Mouse (Mus musculus) erythroid progenitor cell, adult 5-6 weeks (primary cell): ENCODE results near the gene Clec4f. TPM values are rescaled to one million over a fixed set of nuclear protein-coding genes. Genes with fewer than 3 reads are reported as not detected.

Experiments used
- ATAC-seq: replicated peaks from 2 replicates; pipeline ENCODE4 v1.8.0; 2016; ENCODE audit warnings: moderate number of reproducible peaks, mild to moderate bottlenecking, moderate TSS enrichment, inconsistent platforms; ENCODE audit not compliant: poor library complexity, low FRiP score, severe bottlenecking
- total RNA-seq, 2 experiments: library from RNA; stranded (forward) in 1 of 2; stranded (reverse) in 1 of 2; fragments of 150-400 nt in 1 of 2; fragments of 186-747, 209-891 nt in 1 of 2; gene quantifications; 2 replicates each; pipeline versions ENCODE4 v1.2.3 to v1.2.4; 2015 to 2017; ENCODE audit warnings: low replicate concordance in 2 of 2

The Clec4f gene
- total RNA-seq (2015; ENCODE audit: low replicate concordance) = not detected in 2 replicates
- not detected in 2 replicates for total RNA-seq (2017; ENCODE audit: low replicate concordance)

GRCm38 (mm10) chr6:83656087-83656486 lies at the start of gene Clec4f:
Gene Clec4f, minus strand, starts transcription at chr6:83656187.
- no peak for ATAC-seq

- no peak for ATAC-seq
These were observed 48.7 kb upstream of the Clec4f start for GRCm38 (mm10) chr6:83704701-83705100.

GRCm38 (mm10) chr6:83704294-83704693 lies 48.3 kb upstream of the Clec4f start:
- ATAC-seq = no peak

- ATAC-seq = no peak
These were observed 47.7 kb upstream of the Clec4f start for GRCm38 (mm10) chr6:83703722-83704078.

- ATAC-seq = no peak
These were observed 47.2 kb upstream of the Clec4f start for GRCm38 (mm10) chr6:83703000-83703721.

GRCm38 (mm10) chr6:83702146-83702999 lies 46.4 kb upstream of the Clec4f start:
- no peak for ATAC-seq

- no peak for ATAC-seq
These were observed 45.0 kb upstream of the Clec4f start for GRCm38 (mm10) chr6:83701001-83701400.

GRCm38 (mm10) chr6:83699971-83700370 lies 44.0 kb upstream of the Clec4f start:
- ATAC-seq = no peak

GRCm38 (mm10) chr6:83697932-83698331 lies 41.9 kb upstream of the Clec4f start:
- ATAC-seq = no peak

GRCm38 (mm10) chr6:83696684-83697083 lies 40.7 kb upstream of the Clec4f start:
- no peak for ATAC-seq

GRCm38 (mm10) chr6:83695731-83696130 lies 39.7 kb upstream of the Clec4f start:
- no peak for ATAC-seq

GRCm38 (mm10) chr6:83693835-83694234 lies 37.8 kb upstream of the Clec4f start:
- no peak for ATAC-seq

- no peak for ATAC-seq
These were observed 37.0 kb upstream of the Clec4f start for GRCm38 (mm10) chr6:83692962-83693361.

- ATAC-seq = no peak
These were observed 34.9 kb upstream of the Clec4f start for GRCm38 (mm10) chr6:83690936-83691335.

- ATAC-seq = no peak
These were observed 34.3 kb upstream of the Clec4f start for GRCm38 (mm10) chr6:83690277-83690676.

GRCm38 (mm10) chr6:83689374-83689773 lies 33.4 kb upstream of the Clec4f start:
- no peak for ATAC-seq

- no peak for ATAC-seq
These were observed 21.8 kb upstream of the Clec4f start, which contains the start of gene Cd207 for GRCm38 (mm10) chr6:83677757-83678156. Gene Cd207, minus strand, starts transcription at chr6:83677857.

- no peak for ATAC-seq
These were observed 17.4 kb upstream of the Clec4f start for GRCm38 (mm10) chr6:83673395-83673794.

GRCm38 (mm10) chr6:83665009-83665408 lies 9.0 kb upstream of the Clec4f start:
- ATAC-seq = no peak

- no peak for ATAC-seq
These were observed 4.8 kb upstream of the Clec4f start for GRCm38 (mm10) chr6:83660821-83661220.

GRCm38 (mm10) chr6:83646715-83647114 lies 9.3 kb downstream of the Clec4f start:
- no peak for ATAC-seq
